Mouse (Mus musculus): Measurements from ENCODE around the gene Slc25a27. TPM values are rescaled to one million over a fixed set of nuclear protein-coding genes. Genes with fewer than 3 reads are reported as not detected.

Slc25a27 gene
- polyA plus RNA-seq, 1 experiment, result 8.7 TPM

DNA sequence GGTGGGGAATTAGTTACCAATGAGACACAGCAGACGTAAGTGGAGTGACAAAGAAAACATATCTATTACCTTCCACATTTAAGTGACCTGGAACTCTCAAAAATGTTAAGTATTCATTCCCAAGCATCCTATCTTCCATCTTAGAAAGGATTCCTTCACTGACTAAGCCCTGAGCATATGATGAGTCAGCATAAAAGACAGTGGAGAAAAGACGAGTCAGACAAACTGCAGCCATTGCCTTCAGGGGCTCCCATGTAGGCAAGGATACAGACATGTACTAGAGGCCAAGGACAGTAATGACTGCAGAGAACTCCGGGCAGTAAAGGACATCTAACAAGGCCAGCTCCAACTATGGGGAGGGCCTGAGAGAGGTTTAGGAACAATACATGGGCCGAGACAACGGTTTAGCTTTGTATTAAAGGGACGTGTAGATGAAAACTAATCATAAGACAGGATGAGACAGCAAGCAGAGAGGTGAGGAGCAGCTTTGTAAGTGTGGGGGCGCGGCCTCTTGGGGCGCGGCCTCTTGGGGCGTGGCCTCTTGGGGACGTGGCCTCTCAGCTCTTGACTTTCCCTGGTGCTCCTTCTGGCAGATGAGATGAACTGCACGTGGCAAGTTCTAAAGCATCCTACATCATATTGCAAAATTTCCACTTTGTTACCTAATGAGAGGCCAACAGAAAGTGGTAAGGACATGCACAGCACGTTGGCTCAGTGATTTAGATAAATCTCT is 15.5 kb downstream of the Slc25a27 start:
- TF ChIP-seq EP300 (IDR thresholded peaks at IDR 0.05; ENCODE audit: insufficient read depth, low read depth, low read length) (no peak), CTCF (IDR thresholded peaks at IDR 0.05; ENCODE audit: low read depth, low read length) (no peak), POLR2A (IDR thresholded peaks at IDR 0.05; ENCODE audit: insufficient read depth, low read length) (no peak)
- no peaks in the 10 kb centered on the region for H3K27me3 ChIP-seq (ENCODE audit: control insufficient read depth, insufficient read depth, low read length, poor library complexity, severe bottlenecking)
- H3K4me3 ChIP-seq (ENCODE audit: low read depth, low read length), result no peak overlapping the region
- no peaks in the 10 kb centered on the region for H3K4me1 ChIP-seq (ENCODE audit: control insufficient read depth, insufficient read depth, low read length)
- no peak overlapping the region for H3K27ac ChIP-seq (ENCODE audit: insufficient read depth, low read length)
- H3K9ac ChIP-seq (ENCODE audit: low read depth, poor library complexity, severe bottlenecking), result no peak overlapping the region
- no peaks in the 10 kb centered on the region for H3K9me3 ChIP-seq (replicated peaks; ENCODE audit: control insufficient read depth, insufficient read depth, low read length, poor library complexity, severe bottlenecking)
- no peaks in the 10 kb centered on the region for H3K36me3 ChIP-seq (ENCODE audit: control insufficient read depth, insufficient read depth, low read length, poor library complexity, severe bottlenecking)

- Histone ChIP-seq H3K36me3 (ENCODE audit: control insufficient read depth, insufficient read depth, low read length, poor library complexity, severe bottlenecking) (no peaks in the 10 kb centered on the region), H3K4me3 (ENCODE audit: low read depth, low read length) (no peak overlapping the region), H3K27me3 (ENCODE audit: control insufficient read depth, insufficient read depth, low read length, poor library complexity, severe bottlenecking) (no peaks in the 10 kb centered on the region), H3K9ac (ENCODE audit: low read depth, poor library complexity, severe bottlenecking) (no peak overlapping the region), H3K9me3 (replicated peaks; ENCODE audit: control insufficient read depth, insufficient read depth, low read length, poor library complexity, severe bottlenecking) (no peaks in the 10 kb centered on the region), H3K27ac (ENCODE audit: insufficient read depth, low read length) (no peak overlapping the region), H3K4me1 (ENCODE audit: control insufficient read depth, insufficient read depth, low read length) (no peaks in the 10 kb centered on the region)
- TF ChIP-seq CTCF (IDR thresholded peaks at IDR 0.05; ENCODE audit: low read depth, low read length), result no peak
Measured at GRCm38 (mm10) chr17:43649641-43650436, 17.2 kb downstream of the Slc25a27 start.

DNA sequence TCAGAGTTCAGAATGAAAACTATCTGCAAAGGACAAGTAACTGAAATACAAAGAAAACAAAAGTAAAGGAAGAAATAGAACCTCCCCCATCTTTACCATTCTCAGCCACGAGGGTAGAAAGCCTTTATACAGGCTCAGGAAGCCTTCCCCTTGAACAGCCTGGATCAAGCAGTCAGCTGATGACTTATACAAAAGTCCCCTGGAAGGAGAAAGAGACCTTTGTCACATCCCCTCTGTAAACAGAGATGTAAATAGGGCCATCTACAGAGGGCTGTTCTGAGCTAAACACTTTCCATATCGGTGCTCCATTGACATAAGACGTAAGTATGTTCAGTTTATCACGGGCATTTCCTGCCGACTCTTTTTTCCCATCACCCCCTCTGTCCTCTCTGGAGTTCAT is 20.1 kb downstream of the Slc25a27 start:
- no peak overlapping the region for H3K4me3 ChIP-seq (ENCODE audit: low read depth, low read length)
- no peak overlapping the region for H3K9ac ChIP-seq (ENCODE audit: low read depth, poor library complexity, severe bottlenecking)
- TF ChIP-seq CTCF (IDR thresholded peaks at IDR 0.05; ENCODE audit: low read depth, low read length) (no peak), EP300 (IDR thresholded peaks at IDR 0.05; ENCODE audit: insufficient read depth, low read depth, low read length) (no peak), POLR2A (IDR thresholded peaks at IDR 0.05; ENCODE audit: insufficient read depth, low read length) (no peak)
- no peaks in the 10 kb centered on the region for H3K27me3 ChIP-seq (ENCODE audit: control insufficient read depth, insufficient read depth, low read length, poor library complexity, severe bottlenecking)
- H3K27ac ChIP-seq (ENCODE audit: insufficient read depth, low read length), result no peak overlapping the region
- no peaks in the 10 kb centered on the region for H3K36me3 ChIP-seq (ENCODE audit: control insufficient read depth, insufficient read depth, low read length, poor library complexity, severe bottlenecking)
- H3K4me1 ChIP-seq (ENCODE audit: control insufficient read depth, insufficient read depth, low read length), result no peaks in the 10 kb centered on the region
- no peaks in the 10 kb centered on the region for H3K9me3 ChIP-seq (replicated peaks; ENCODE audit: control insufficient read depth, insufficient read depth, low read length, poor library complexity, severe bottlenecking)

DNA sequence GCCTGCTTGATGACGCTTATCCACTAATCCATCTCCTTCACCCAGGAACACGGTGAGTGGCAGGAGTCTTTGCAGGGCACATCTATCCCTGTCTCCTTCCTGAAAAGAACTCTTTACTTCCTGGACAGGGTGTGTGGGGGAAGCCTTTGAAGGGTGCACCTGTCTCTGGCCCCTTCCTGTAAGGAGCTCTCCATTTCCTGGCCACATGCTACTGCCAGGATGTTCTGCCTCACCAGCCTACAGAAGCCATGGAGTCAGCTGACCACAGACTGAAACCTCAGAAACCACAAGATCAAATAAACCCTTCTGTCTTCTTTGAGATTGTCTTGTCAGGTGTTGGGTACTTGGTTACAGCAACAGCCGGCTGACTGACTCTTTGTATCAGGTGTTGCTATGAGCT is 21.9 kb downstream of the Slc25a27 start:
- H3K27me3 ChIP-seq (ENCODE audit: control insufficient read depth, insufficient read depth, low read length, poor library complexity, severe bottlenecking), result no peaks in the 10 kb centered on the region
- no peak overlapping the region for H3K9ac ChIP-seq (ENCODE audit: low read depth, poor library complexity, severe bottlenecking)
- H3K4me3 ChIP-seq (ENCODE audit: low read depth, low read length), result no peak overlapping the region
- H3K4me1 ChIP-seq (ENCODE audit: control insufficient read depth, insufficient read depth, low read length), result no peaks in the 10 kb centered on the region
- no peaks in the 10 kb centered on the region for H3K36me3 ChIP-seq (ENCODE audit: control insufficient read depth, insufficient read depth, low read length, poor library complexity, severe bottlenecking)
- TF ChIP-seq CTCF (IDR thresholded peaks at IDR 0.05; ENCODE audit: low read depth, low read length) (no peak), POLR2A (IDR thresholded peaks at IDR 0.05; ENCODE audit: insufficient read depth, low read length) (no peak), EP300 (IDR thresholded peaks at IDR 0.05; ENCODE audit: insufficient read depth, low read depth, low read length) (no peak)
- H3K9me3 ChIP-seq (replicated peaks; ENCODE audit: control insufficient read depth, insufficient read depth, low read length, poor library complexity, severe bottlenecking), result no peaks in the 10 kb centered on the region
- H3K27ac ChIP-seq (ENCODE audit: insufficient read depth, low read length), result no peak overlapping the region

DNA sequence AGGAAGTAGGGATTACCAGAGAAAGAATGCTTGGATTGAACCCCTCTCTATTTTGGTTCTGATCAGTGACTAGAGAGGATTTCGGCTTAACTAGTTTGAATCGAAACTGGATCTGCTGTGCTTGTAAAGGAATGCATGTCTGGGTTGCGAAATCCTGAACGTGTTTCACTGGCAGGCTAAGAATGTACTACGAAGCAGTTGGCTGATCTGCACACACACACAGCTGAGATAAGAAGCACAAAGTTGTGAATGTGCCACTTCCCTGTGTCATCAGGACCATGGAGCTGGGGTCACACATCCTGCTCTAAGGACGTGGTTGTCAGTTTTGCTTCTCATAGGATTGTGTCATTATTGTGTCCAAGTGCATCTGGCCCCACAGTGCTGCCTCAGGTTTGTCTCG is 22.6 kb downstream of the Slc25a27 start:
- Histone ChIP-seq H3K4me3 (ENCODE audit: low read depth, low read length) (no peak overlapping the region), H3K27ac (ENCODE audit: insufficient read depth, low read length) (no peak overlapping the region), H3K9me3 (replicated peaks; ENCODE audit: control insufficient read depth, insufficient read depth, low read length, poor library complexity, severe bottlenecking) (no peaks in the 10 kb centered on the region), H3K9ac (ENCODE audit: low read depth, poor library complexity, severe bottlenecking) (no peak overlapping the region), H3K27me3 (ENCODE audit: control insufficient read depth, insufficient read depth, low read length, poor library complexity, severe bottlenecking) (no peaks in the 10 kb centered on the region), H3K36me3 (ENCODE audit: control insufficient read depth, insufficient read depth, low read length, poor library complexity, severe bottlenecking) (no peaks in the 10 kb centered on the region), H3K4me1 (ENCODE audit: control insufficient read depth, insufficient read depth, low read length) (no peaks in the 10 kb centered on the region)
- TF ChIP-seq POLR2A (IDR thresholded peaks at IDR 0.05; ENCODE audit: insufficient read depth, low read length), result no peak
- TF ChIP-seq CTCF (IDR thresholded peaks at IDR 0.05; ENCODE audit: low read depth, low read length), result no peak
- no peak for TF ChIP-seq EP300 (IDR thresholded peaks at IDR 0.05; ENCODE audit: insufficient read depth, low read depth, low read length)

GRCm38 (mm10) chr17:43643191-43643590 is 23.8 kb downstream of the Slc25a27 start:
- Histone ChIP-seq H3K9ac (ENCODE audit: low read depth, poor library complexity, severe bottlenecking) (no peak overlapping the region), H3K4me1 (ENCODE audit: control insufficient read depth, insufficient read depth, low read length) (peaks cover 1% of the 10 kb centered on the region), H3K27me3 (ENCODE audit: control insufficient read depth, insufficient read depth, low read length, poor library complexity, severe bottlenecking) (no peaks in the 10 kb centered on the region), H3K27ac (ENCODE audit: insufficient read depth, low read length) (no peak overlapping the region), H3K36me3 (ENCODE audit: control insufficient read depth, insufficient read depth, low read length, poor library complexity, severe bottlenecking) (no peaks in the 10 kb centered on the region), H3K9me3 (replicated peaks; ENCODE audit: control insufficient read depth, insufficient read depth, low read length, poor library complexity, severe bottlenecking) (no peaks in the 10 kb centered on the region), H3K4me3 (ENCODE audit: low read depth, low read length) (no peak overlapping the region)
- no peak for TF ChIP-seq POLR2A (IDR thresholded peaks at IDR 0.05; ENCODE audit: insufficient read depth, low read length)
- no peak for TF ChIP-seq CTCF (IDR thresholded peaks at IDR 0.05; ENCODE audit: low read depth, low read length)
- TF ChIP-seq EP300 (IDR thresholded peaks at IDR 0.05; ENCODE audit: insufficient read depth, low read depth, low read length), result no peak

Data from ES-Bruce4 (cell line).